Mouse (Mus musculus) embryonic fibroblast, embryonic 13.5 days (primary cell): ENCODE data around the gene Tomm34.

Source experiments
- CTCF ChIP-seq: IDR thresholded peaks from 2 replicates; pipeline ENCODE4 v1.5.1; 2011; ENCODE audit warnings: mild to moderate bottlenecking, control low read depth, low read length, moderate library complexity, borderline replicate concordance; ENCODE audit not compliant: insufficient read depth
- POLR2A ChIP-seq: IDR thresholded peaks from 2 replicates; pipeline ENCODE4 v1.6.1; 2011; ENCODE audit warnings: low read depth, mild to moderate bottlenecking, control low read depth, low read length, moderate library complexity

GRCm38 (mm10) chr2:164054671-164055070 lies 16.3 kb downstream of the Tomm34 start:
- TF ChIP-seq CTCF (no peak), POLR2A (no peak)
